Mouse (Mus musculus) adrenal gland, adult (tissue): ENCODE data around the gene Grasp.
A peak's percentile ranks its signal among the peaks of the same experiment; 100 is the strongest.

Experiments used
- DNase-seq, 2 experiments: peaks; one replicate each; pipeline ENCODE4 v3.0.0; 2022 to 2023; ENCODE audit warnings: low spot score in 1 of 2; ENCODE audit not compliant: inconsistent age in 2 of 2

Grasp gene

GRCm38 (mm10) chr15:101224006-101224906 lies at the start of gene Grasp:
Gene Grasp, plus strand, starts transcription at chr15:101224188.
- DNase-seq, result peak; percentile 95 to 98

DNA sequence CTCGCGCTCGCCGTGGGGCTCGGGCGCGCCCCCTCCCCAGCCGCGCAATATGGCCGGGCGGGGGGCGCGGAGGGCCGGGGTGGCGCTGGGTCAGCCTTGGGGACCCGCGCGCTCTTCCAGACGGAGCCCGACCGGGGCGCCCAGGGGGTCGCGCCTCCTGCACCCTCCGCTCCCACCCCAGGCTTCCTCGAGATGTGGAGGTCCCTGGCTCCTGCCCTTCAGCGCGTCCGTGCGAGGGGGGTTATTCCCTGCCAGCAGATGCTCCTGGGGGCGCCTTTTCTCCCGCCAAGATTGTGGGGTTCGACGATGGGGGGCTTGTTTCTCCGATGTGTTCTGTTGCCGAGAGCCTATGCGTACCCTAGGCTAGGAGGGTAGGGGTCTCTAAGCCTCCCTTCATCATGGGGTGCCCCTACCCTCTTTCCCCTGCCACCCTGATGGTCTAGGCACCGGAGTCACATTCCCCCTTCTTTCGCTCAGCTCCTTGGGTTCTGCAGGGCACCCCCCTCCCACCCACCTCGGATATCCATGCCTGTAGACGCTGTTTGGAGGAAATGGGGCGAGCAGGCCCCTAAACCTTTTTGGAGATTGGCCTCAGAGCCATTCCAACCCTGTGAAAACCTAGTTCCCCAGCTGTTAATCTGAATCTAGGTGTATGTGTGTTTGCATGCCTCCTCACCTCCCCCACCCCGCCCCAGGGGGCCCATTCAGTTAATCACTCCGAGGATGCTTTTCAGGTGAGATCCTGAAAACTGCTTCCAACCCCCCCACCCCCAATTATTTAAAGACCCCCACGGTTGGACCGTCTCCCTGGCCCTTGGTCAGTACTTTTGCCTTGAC lies 49.5 kb upstream of the Grasp start:
- DNase-seq, result peak; percentile 52 to 72

GRCm38 (mm10) chr15:101175131-101175460 lies 48.9 kb upstream of the Grasp start:
- no peak for DNase-seq

- no peak for DNase-seq
Observed at GRCm38 (mm10) chr15:101175613-101176283, 48.2 kb upstream of the Grasp start.

DNA sequence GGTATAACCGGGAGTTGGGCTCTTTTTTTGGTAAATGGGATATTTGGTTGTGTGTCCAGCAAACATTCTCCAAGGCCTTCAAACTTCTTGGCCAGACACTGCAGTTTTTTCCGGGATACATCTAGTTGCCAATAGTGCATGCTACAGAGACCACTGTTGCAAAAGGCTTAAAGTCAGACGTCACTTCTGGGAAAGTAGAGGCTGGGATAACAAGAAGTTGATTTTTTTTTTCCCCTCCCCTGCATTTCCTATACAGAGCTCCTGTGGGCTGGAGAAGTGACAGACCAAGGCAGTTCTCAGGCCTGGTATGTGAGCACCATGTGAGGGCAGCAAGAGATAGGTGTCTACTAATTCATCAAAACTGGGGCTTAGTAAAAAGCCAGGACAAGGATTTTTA lies 47.7 kb upstream of the Grasp start:
- no peak for DNase-seq

DNA sequence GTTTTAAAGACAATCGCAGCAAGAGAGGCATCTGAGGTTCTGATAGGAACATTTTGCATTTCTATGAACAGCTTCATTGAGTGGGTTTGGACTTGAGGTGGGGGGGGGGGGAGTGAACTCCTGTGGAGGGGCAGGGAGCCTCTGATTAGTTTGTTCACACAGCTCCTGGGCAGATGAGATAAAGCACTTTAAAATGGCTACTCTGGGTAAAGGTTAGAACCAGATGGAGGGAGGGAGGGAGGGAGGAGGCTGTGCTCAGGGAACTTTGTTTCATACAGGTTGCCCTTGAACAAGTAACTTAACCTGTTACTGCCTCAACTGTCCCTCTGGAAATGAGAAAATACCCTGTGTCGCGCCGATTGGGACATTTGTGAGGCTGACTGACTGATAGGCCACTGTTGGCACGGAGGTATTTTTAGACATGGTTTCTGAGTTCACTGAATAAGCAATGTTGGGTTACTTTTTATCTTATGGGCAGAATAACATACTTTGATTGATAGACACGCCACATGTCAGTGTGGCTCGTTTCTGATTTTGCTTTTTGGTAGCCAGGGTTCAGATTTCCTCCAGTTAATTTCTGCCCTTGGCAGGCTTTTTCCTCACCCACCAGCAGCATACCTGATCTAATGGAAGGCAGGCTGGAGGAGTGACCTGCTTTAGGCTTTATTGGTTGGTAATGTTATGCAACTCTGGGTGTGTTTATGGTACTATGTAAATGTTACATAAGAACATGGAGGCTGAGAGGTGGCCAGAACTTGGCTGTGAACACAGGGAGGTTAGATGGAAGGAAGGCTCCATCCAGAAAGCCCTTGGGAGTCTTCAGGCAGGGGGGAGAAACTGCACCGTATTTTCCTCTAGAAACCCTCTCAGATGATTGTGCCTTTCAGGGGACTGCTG lies 46.9 kb upstream of the Grasp start:
- no peak for DNase-seq

- DNase-seq, result no peak
Observed at GRCm38 (mm10) chr15:101180363-101181105, 43.5 kb upstream of the Grasp start.

DNA sequence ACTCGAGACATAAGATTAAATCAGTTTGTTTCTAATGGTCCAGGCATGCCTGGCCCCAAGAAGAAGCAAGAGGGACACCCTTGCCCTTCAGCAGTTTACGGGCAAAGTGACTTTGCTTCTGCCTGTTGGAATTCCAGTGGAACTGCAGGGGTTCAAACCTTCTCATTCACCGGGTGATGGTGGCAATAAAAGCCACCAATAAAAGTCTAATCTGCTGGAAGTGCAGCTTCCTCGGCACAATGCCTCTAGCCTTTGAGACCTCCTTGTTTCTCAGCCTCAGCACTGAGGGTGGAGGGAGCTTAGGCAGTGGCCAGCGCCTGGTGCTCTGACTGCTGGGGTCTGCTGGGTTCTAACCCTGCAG lies 42.9 kb upstream of the Grasp start:
- no peak for DNase-seq

DNA sequence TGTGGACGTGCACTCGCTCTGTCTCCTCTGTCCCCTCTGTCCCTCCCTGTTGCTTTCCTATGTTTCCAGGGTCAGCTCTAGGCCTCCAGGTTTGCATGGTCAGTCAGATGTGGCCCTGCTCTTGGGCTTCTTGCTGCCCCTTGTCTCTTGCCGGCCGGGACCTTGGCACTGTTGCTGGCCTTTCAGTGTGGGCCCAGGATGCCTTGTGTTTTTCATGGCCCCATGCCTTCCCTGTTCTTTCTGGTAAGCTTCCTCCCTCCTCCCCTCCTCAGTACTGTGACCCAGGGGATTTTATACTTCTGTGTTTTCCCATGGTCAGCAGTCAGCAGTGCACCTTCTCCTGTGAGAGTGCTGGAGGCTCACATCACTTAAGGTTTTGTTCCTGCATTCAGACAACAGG lies 42.5 kb upstream of the Grasp start:
- DNase-seq, result no peak

DNA sequence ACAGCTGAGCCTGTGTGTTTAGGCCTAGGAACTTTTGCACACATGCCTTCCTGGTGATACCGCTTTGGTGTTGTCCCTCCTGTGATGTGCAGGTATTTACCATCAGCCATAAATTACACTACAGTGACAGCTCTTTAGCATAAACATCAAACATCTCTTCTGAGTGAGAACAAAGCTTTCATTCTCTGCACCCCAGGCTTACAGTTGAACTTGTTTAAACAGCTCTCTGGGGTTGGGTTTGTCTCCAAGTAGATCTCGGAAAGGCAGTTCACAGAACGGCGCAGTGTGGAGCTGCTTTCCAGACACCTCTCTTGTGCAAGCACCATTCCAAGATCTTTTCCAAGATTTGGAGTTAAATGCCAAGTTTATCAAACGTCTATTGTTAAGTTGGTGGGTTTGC lies 41.3 kb upstream of the Grasp start:
- no peak for DNase-seq

DNA sequence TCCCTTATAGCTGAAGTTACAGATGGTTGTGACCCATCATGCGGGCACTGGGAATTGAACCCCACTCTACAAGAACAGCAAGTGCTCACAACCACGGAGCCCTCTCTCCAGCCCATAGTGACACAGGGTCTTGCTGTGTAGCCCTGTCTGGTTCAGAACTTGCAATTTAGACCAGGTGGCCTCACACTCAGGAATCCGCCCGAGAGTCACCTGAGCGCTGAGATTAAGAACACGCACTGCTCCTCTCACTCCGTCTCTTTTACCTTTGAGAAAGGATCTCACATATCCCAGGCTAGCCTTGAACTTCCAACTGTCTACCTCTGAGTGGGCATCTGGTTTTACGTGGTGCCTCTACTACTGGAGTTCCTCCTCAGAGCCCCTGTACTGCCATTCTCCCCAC lies 39.7 kb upstream of the Grasp start:
- no peak for DNase-seq

GRCm38 (mm10) chr15:101185549-101185948 lies 38.4 kb upstream of the Grasp start:
- DNase-seq, result no peak

DNA sequence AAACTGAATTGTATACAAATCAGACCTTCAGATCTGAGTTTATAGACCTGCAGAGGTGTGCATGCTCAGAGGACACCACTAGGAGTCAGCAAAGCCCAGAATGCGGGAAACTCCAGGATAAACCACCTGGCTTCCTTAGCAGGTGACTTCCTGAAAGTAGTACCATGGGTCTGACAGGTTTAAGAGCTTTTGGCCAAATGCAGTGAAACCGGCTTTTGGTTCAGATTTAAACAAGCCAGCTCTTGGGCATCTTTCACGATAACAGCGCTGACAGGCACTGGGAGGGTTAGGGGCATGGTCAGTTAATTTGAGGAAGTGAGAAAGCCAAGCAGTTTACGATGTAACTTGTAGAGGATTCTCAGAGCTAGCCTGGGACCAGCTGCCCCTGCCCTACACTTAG lies 36.1 kb upstream of the Grasp start:
- DNase-seq, result no peak

- DNase-seq, result peak in 1 of 2 experiments; percentile 51
Observed at GRCm38 (mm10) chr15:101189981-101190761, 33.8 kb upstream of the Grasp start.

- peak in 1 of 2 experiments; percentile 48 for DNase-seq
Observed at GRCm38 (mm10) chr15:101190762-101191150, 33.2 kb upstream of the Grasp start.

DNA sequence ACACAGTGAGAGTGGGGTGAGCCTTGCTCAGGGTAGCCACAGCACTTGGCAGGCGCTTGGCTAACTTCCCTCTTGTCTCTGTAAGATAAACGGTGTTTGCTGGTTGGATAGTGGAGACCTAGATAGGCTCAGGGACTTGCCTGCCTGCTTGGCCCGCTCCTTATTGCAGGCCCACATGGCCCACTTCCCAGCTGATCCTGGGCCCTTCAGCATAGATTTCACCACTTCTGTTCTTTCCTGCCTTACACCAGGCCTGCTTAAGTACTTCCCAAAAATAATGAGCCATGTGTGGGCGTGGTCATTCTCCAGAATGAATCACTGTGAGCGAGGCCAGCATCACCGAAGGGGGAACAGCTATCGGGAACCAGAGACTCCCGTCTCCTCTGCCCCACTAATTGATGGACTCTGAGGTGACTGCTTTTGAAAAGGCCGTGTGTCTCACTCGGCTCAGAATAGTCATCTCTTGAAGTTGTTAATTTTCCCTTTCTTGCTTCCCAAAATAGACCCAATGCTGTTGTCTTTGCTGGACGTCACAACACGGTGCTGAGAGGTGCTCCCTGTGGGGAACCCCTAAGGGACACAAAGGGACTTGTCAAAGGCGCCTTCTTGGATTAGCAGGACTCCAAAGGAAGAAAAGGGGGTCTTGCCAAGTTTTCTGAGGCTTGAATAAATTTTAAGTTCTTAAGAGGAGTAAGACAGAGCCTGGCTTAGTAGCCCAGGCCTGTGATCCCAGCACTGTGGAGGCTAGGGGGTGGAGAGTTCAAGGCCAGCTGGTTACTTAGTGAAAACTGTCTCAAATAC lies 32.3 kb upstream of the Grasp start:
- DNase-seq, result peak; percentile 81 to 93

- DNase-seq, result peak in 1 of 2 experiments; percentile 62
Observed at GRCm38 (mm10) chr15:101192260-101192640, 31.7 kb upstream of the Grasp start.

GRCm38 (mm10) chr15:101192651-101193050 lies 31.3 kb upstream of the Grasp start:
- DNase-seq, result no peak
